ENCODE assay signal across 8 mouse cellular contexts in the genomic region with DNA sequence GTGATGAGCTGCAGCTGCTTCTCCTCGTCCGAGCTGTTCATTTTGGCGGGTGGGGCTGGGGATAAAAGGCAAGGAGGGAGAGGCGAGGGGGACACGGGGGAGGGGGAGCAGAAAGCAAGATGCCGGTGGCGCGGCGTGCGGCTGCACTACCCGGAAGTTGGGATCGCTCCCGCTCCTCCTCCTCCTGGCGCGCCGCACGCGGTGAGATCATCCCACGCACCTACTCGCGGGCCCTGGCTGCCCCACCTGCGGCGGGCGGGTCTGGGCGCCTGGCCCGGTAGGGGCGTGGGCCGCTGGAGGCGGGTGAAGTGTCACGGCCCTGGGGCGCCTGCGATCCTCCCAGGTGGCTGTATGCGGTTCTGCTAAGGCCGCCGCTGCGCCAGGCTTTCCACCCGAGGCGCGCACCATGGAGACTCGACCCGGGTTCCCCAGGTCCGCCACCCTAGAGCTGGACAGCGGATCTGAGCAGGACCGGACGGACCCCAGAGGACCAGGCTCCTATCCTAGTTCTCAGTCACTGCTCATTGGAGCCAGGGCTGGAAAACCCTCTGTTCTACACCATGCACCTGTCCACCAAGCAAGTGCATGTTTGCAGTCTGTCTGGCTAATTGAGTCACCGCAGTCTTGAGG. TPM values are rescaled to one million over a fixed set of nuclear protein-coding genes. Genes with fewer than 3 reads are reported as not detected.
A peak's percentile ranks its signal among the peaks of the same experiment; 100 is the strongest.
DNase-seq lines count a peak whose midpoint lies in the region; ATAC-seq and TF ChIP-seq lines count a peak whose summit lies in the region.

A gene (minus strand): TSS at position 629 of the 630 bp plus-strand sequence.

- WGBS in embryonic facial prominence, embryonic 12.5 days, result 1% methylated on average over 41 of the region's 46 CpGs
- 0% methylated on average over 23 of the region's 46 CpGs for WGBS in heart, postnatal 0 days
- 1% methylated on average over 45 of the region's 46 CpGs for WGBS in large intestine, adult 2 months
- 2% methylated on average over 46 of the region's 46 CpGs for WGBS in liver, embryonic 16.5 days (ENCODE audit: insufficient replicate concordance)

- TF ChIP-seq CTCF in heart, postnatal 0 days (IDR thresholded peaks at IDR 0.05; ENCODE audit: low read depth), result no peak

- 0 out of 2 replicates have a peak, but pooled peaks have one; percentile 35 for ATAC-seq in embryonic facial prominence, embryonic 12.5 days (ENCODE audit: insufficient number of reproducible peaks, insufficient read depth, low FRiP score, low TSS enrichment)
- peak; percentile 51; the same call in 1 of the 2 replicates for ATAC-seq in heart, postnatal 0 days (ENCODE audit: insufficient read depth, low read depth)
- ATAC-seq in liver, embryonic 16.5 days (ENCODE audit: low read depth), result peak; percentile 55; the same call in 1 of the 2 replicates
- ATAC-seq in activated CD4-positive, CD25-positive, alpha-beta regulatory T cell, adult 4 months, result no peak

- no peaks in the 10 kb centered on the region for H3K9me3 ChIP-seq in embryonic facial prominence, embryonic 12.5 days
- H3K9me3 ChIP-seq in heart, postnatal 0 days (replicated peaks; ENCODE audit: control insufficient read depth, low read length), result no peaks in the 10 kb centered on the region
- no peaks in the 10 kb centered on the region for H3K9me3 ChIP-seq in liver, embryonic 16.5 days (replicated peaks; ENCODE audit: control insufficient read depth, low read length)

- H3K4me3 ChIP-seq in embryonic facial prominence, embryonic 12.5 days, result peak within 1 kb of the TSS; percentile 66
- H3K4me3 ChIP-seq in heart, postnatal 0 days (ENCODE audit: low read depth, low read length), result peak within 1 kb of the TSS; percentile 62
- peak within 1 kb of the TSS; percentile 52 for H3K4me3 ChIP-seq in liver, embryonic 16.5 days (ENCODE audit: low read depth, low read length)

- DNase-seq in 3134 (ENCODE audit: extremely low read depth, insufficient read length, low spot score), result peak; percentile 65
- DNase-seq in adrenal gland, adult 8-10 months, result peak; percentile 42
- DNase-seq in heart, postnatal 0 days (ENCODE audit: low spot score), result no peak
- peak; percentile 53 for DNase-seq in large intestine, adult 2 months (ENCODE audit: low read depth, low spot score)
- peak; percentile 11 for DNase-seq in ovary, postnatal 10 days (ENCODE audit: low spot score)

- no peak within 1 kb of the TSS for H3K27ac ChIP-seq in embryonic facial prominence, embryonic 12.5 days
- H3K27ac ChIP-seq in heart, postnatal 0 days (ENCODE audit: low read depth), result no peak within 1 kb of the TSS
- H3K27ac ChIP-seq in liver, embryonic 16.5 days (ENCODE audit: low read length), result no peak within 1 kb of the TSS

- H3K36me3 ChIP-seq in embryonic facial prominence, embryonic 12.5 days, result no peaks in the 10 kb centered on the region
- H3K36me3 ChIP-seq in heart, postnatal 0 days (replicated peaks; ENCODE audit: control insufficient read depth, insufficient read depth, low read length), result no peaks in the 10 kb centered on the region
- H3K36me3 ChIP-seq in liver, embryonic 16.5 days (ENCODE audit: control insufficient read depth, insufficient read depth), result no peaks in the 10 kb centered on the region

- peak within 1 kb of the TSS; percentile 55 for H3K9ac ChIP-seq in embryonic facial prominence, embryonic 12.5 days
- H3K9ac ChIP-seq in heart, postnatal 0 days (replicated peaks; ENCODE audit: low read depth, low read length), result peak within 1 kb of the TSS; percentile 37; the same call in 1 of the 2 replicates
- no peak within 1 kb of the TSS for H3K9ac ChIP-seq in liver, embryonic 16.5 days (ENCODE audit: low read depth, low read length)

- H3K4me2 ChIP-seq in embryonic facial prominence, embryonic 12.5 days (replicated peaks), result peak within 1 kb of the TSS; percentile 92
- peak within 1 kb of the TSS; percentile 98 for H3K4me2 ChIP-seq in heart, postnatal 0 days (ENCODE audit: low read depth, low read length)
- peak within 1 kb of the TSS; percentile 61 for H3K4me2 ChIP-seq in liver, embryonic 16.5 days (ENCODE audit: low read depth, low read length)

- peaks cover 56% of the 10 kb centered on the region for H3K27me3 ChIP-seq in embryonic facial prominence, embryonic 12.5 days
- H3K27me3 ChIP-seq in heart, postnatal 0 days (ENCODE audit: control insufficient read depth, insufficient read depth, low read length), result peaks cover 38% of the 10 kb centered on the region
- H3K27me3 ChIP-seq in liver, embryonic 16.5 days (ENCODE audit: control insufficient read depth, insufficient read depth, low read depth, low read length), result peaks cover 29% of the 10 kb centered on the region

- no peak for TF ChIP-seq EP300 in heart, postnatal 0 days (IDR thresholded peaks at IDR 0.05; ENCODE audit: low read depth)

- peaks cover 4% of the 10 kb centered on the region; the same call in 1 of the 2 replicates for H3K4me1 ChIP-seq in embryonic facial prominence, embryonic 12.5 days
- H3K4me1 ChIP-seq in heart, postnatal 0 days (ENCODE audit: control insufficient read depth, insufficient read depth), result peaks cover 6% of the 10 kb centered on the region; the same call in 1 of the 2 replicates
- H3K4me1 ChIP-seq in liver, embryonic 16.5 days (ENCODE audit: control insufficient read depth, low read depth, low read length), result no peaks in the 10 kb centered on the region

RNA-seq across cellular contexts. Expression of the gene that starts here (rescaled TPM):
- total RNA-seq in adrenal gland, adult 8-10 months (2022), result 10 to 100 TPM; 18.8 to 31.5 (median 25.7) TPM
- polyA plus RNA-seq in embryonic facial prominence, embryonic 12.5 days (2016; fragmentation: Nextera tagmentation; extraction: Ambion mirVana), result 4.6 and 4.7 TPM in 2 replicates
- total RNA-seq in heart, postnatal 0 days (2014; rRNA removed; ENCODE audit: low replicate concordance), result 0.95 and 1.1 TPM in 2 replicates
- polyA plus RNA-seq in heart, postnatal 0 days (2015; fragmentation: Nextera tagmentation; extraction: Ambion mirVana), result 0.45 TPM in 2 replicates
- 4.1 and 5.5 TPM in 2 replicates for polyA plus RNA-seq in large intestine, adult 2 months (2012; rRNA removed)
- 0.81 and 0.91 TPM in 2 replicates for polyA plus RNA-seq in liver, embryonic 16.5 days (2015; fragmentation: Nextera tagmentation; extraction: Ambion mirVana)
- polyA plus RNA-seq in activated CD4-positive, CD25-positive, alpha-beta regulatory T cell, adult 4 months (2017; shearing (Covaris generic)), result under 1 TPM; 0.19 to 0.33 TPM

Comparison
In these comparisons a context has a peak if more than half of its experiments do, and no peak if none do; other contexts are left out.
1. Peak in ATAC-seq, H3K4me3 ChIP-seq and H3K4me2 ChIP-seq in liver, embryonic 16.5 days; RNA of the gene not detected or under 1 TPM.